Mouse (Mus musculus): ENCODE results near the gene Slc15a2. TPM values are rescaled to one million over a fixed set of nuclear protein-coding genes. Genes with fewer than 3 reads are reported as not detected.

Slc15a2 gene
- polyA plus RNA-seq, 1 experiment from 2014 or later: 1.8 TPM

GRCm38 (mm10) chr16:36775658-36776057 lies 9.1 kb downstream of the Slc15a2 start:
- WGBS: 82% methylated on average over 6 of the region's 6 CpGs
- H3K9me3 ChIP-seq (replicated peaks; ENCODE audit: control insufficient read depth, low read length): no peaks in the 10 kb centered on the region
- no peak for ATAC-seq (replicated peaks; ENCODE audit: extremely low read depth, insufficient read depth, low FRiP score)
- no peaks in the 10 kb centered on the region for H3K4me1 ChIP-seq (ENCODE audit: control insufficient read depth, insufficient read depth, low read length)
- H3K36me3 ChIP-seq (ENCODE audit: control insufficient read depth, insufficient read depth): no peaks in the 10 kb centered on the region
- H3K27ac ChIP-seq (ENCODE audit: low read length): no peak overlapping the region
- H3K9ac ChIP-seq (ENCODE audit: low read length): no peak overlapping the region
- no peaks in the 10 kb centered on the region for H3K27me3 ChIP-seq (ENCODE audit: control insufficient read depth, insufficient read depth, low read length)
- no peak overlapping the region for H3K4me3 ChIP-seq (ENCODE audit: low read length)
- no peak overlapping the region for H3K4me2 ChIP-seq (ENCODE audit: low read depth, low read length)

GRCm38 (mm10) chr16:36772996-36773395 lies 11.8 kb downstream of the Slc15a2 start:
- Histone ChIP-seq H3K9me3 (replicated peaks; ENCODE audit: control insufficient read depth, low read length) (no peaks in the 10 kb centered on the region), H3K9ac (ENCODE audit: low read length) (no peak overlapping the region), H3K4me1 (ENCODE audit: control insufficient read depth, insufficient read depth, low read length) (no peaks in the 10 kb centered on the region), H3K4me2 (ENCODE audit: low read depth, low read length) (no peak overlapping the region), H3K4me3 (ENCODE audit: low read length) (no peak overlapping the region), H3K36me3 (ENCODE audit: control insufficient read depth, insufficient read depth) (no peaks in the 10 kb centered on the region), H3K27me3 (ENCODE audit: control insufficient read depth, insufficient read depth, low read length) (no peaks in the 10 kb centered on the region), H3K27ac (ENCODE audit: low read length) (no peak overlapping the region)
- ATAC-seq (replicated peaks; ENCODE audit: extremely low read depth, insufficient read depth, low FRiP score): no peak
- WGBS: 86% methylated on average over 5 of the region's 5 CpGs

- H3K27ac ChIP-seq (ENCODE audit: low read length): no peak overlapping the region
- H3K4me1 ChIP-seq (ENCODE audit: control insufficient read depth, insufficient read depth, low read length): no peaks in the 10 kb centered on the region
- ATAC-seq (replicated peaks; ENCODE audit: extremely low read depth, insufficient read depth, low FRiP score): no peak
- H3K4me3 ChIP-seq (ENCODE audit: low read length): no peak overlapping the region
- H3K36me3 ChIP-seq (ENCODE audit: control insufficient read depth, insufficient read depth): no peaks in the 10 kb centered on the region
- 91% methylated on average over 3 of the region's 3 CpGs for WGBS
- no peaks in the 10 kb centered on the region for H3K9me3 ChIP-seq (replicated peaks; ENCODE audit: control insufficient read depth, low read length)
- H3K27me3 ChIP-seq (ENCODE audit: control insufficient read depth, insufficient read depth, low read length): no peaks in the 10 kb centered on the region
- no peak overlapping the region for H3K4me2 ChIP-seq (ENCODE audit: low read depth, low read length)
- H3K9ac ChIP-seq (ENCODE audit: low read length): no peak overlapping the region
Measured at GRCm38 (mm10) chr16:36771703-36772102, 13.1 kb downstream of the Slc15a2 start.

GRCm38 (mm10) chr16:36771244-36771643 lies 13.5 kb downstream of the Slc15a2 start:
- Histone ChIP-seq H3K9ac (ENCODE audit: low read length) (no peak overlapping the region), H3K4me3 (ENCODE audit: low read length) (no peak overlapping the region), H3K9me3 (replicated peaks; ENCODE audit: control insufficient read depth, low read length) (no peaks in the 10 kb centered on the region), H3K4me1 (ENCODE audit: control insufficient read depth, insufficient read depth, low read length) (no peaks in the 10 kb centered on the region), H3K36me3 (ENCODE audit: control insufficient read depth, insufficient read depth) (no peaks in the 10 kb centered on the region), H3K4me2 (ENCODE audit: low read depth, low read length) (no peak overlapping the region), H3K27me3 (ENCODE audit: control insufficient read depth, insufficient read depth, low read length) (no peaks in the 10 kb centered on the region), H3K27ac (ENCODE audit: low read length) (no peak overlapping the region)
- no peak for ATAC-seq (replicated peaks; ENCODE audit: extremely low read depth, insufficient read depth, low FRiP score)
- WGBS: 78% methylated on average over 2 of the region's 2 CpGs

- Histone ChIP-seq H3K36me3 (ENCODE audit: control insufficient read depth, insufficient read depth) (no peaks in the 10 kb centered on the region), H3K27ac (ENCODE audit: low read length) (no peak overlapping the region), H3K27me3 (ENCODE audit: control insufficient read depth, insufficient read depth, low read length) (no peaks in the 10 kb centered on the region), H3K9ac (ENCODE audit: low read length) (no peak overlapping the region), H3K4me2 (ENCODE audit: low read depth, low read length) (no peak overlapping the region), H3K4me1 (ENCODE audit: control insufficient read depth, insufficient read depth, low read length) (no peaks in the 10 kb centered on the region), H3K9me3 (replicated peaks; ENCODE audit: control insufficient read depth, low read length) (no peaks in the 10 kb centered on the region), H3K4me3 (ENCODE audit: low read length) (no peak overlapping the region)
- no peak for ATAC-seq (replicated peaks; ENCODE audit: extremely low read depth, insufficient read depth, low FRiP score)
- 65% methylated on average over 4 of the region's 4 CpGs for WGBS
Measured at GRCm38 (mm10) chr16:36770830-36771229, 13.9 kb downstream of the Slc15a2 start.

GRCm38 (mm10) chr16:36770191-36770771 lies 14.5 kb downstream of the Slc15a2 start:
- Histone ChIP-seq H3K9ac (ENCODE audit: low read length) (no peak overlapping the region), H3K9me3 (replicated peaks; ENCODE audit: control insufficient read depth, low read length) (no peaks in the 10 kb centered on the region), H3K4me2 (ENCODE audit: low read depth, low read length) (no peak overlapping the region), H3K36me3 (ENCODE audit: control insufficient read depth, insufficient read depth) (no peaks in the 10 kb centered on the region), H3K27me3 (ENCODE audit: control insufficient read depth, insufficient read depth, low read length) (no peaks in the 10 kb centered on the region), H3K4me1 (ENCODE audit: control insufficient read depth, insufficient read depth, low read length) (no peaks in the 10 kb centered on the region), H3K27ac (ENCODE audit: low read length) (no peak overlapping the region), H3K4me3 (ENCODE audit: low read length) (no peak overlapping the region)
- ATAC-seq (replicated peaks; ENCODE audit: extremely low read depth, insufficient read depth, low FRiP score): no peak
- 73% methylated on average over 8 of the region's 13 CpGs for WGBS

- Histone ChIP-seq H3K4me3 (ENCODE audit: low read length) (no peak overlapping the region), H3K9me3 (replicated peaks; ENCODE audit: control insufficient read depth, low read length) (no peaks in the 10 kb centered on the region), H3K36me3 (ENCODE audit: control insufficient read depth, insufficient read depth) (no peaks in the 10 kb centered on the region), H3K27ac (ENCODE audit: low read length) (no peak overlapping the region), H3K4me2 (ENCODE audit: low read depth, low read length) (no peak overlapping the region), H3K27me3 (ENCODE audit: control insufficient read depth, insufficient read depth, low read length) (no peaks in the 10 kb centered on the region), H3K9ac (ENCODE audit: low read length) (no peak overlapping the region), H3K4me1 (ENCODE audit: control insufficient read depth, insufficient read depth, low read length) (no peaks in the 10 kb centered on the region)
- WGBS: 78% methylated on average over 3 of the region's 3 CpGs
- no peak for ATAC-seq (replicated peaks; ENCODE audit: extremely low read depth, insufficient read depth, low FRiP score)
Measured at GRCm38 (mm10) chr16:36751979-36752378, 32.8 kb downstream of the Slc15a2 start.

GRCm38 (mm10) chr16:36747767-36748166 lies 37.0 kb downstream of the Slc15a2 start:
- no peaks in the 10 kb centered on the region for H3K9me3 ChIP-seq (replicated peaks; ENCODE audit: control insufficient read depth, low read length)
- no peaks in the 10 kb centered on the region for H3K36me3 ChIP-seq (ENCODE audit: control insufficient read depth, insufficient read depth)
- no peak overlapping the region for H3K4me2 ChIP-seq (ENCODE audit: low read depth, low read length)
- no peaks in the 10 kb centered on the region for H3K27me3 ChIP-seq (ENCODE audit: control insufficient read depth, insufficient read depth, low read length)
- no peaks in the 10 kb centered on the region for H3K4me1 ChIP-seq (ENCODE audit: control insufficient read depth, insufficient read depth, low read length)
- H3K4me3 ChIP-seq (ENCODE audit: low read length): no peak overlapping the region
- no peak overlapping the region for H3K9ac ChIP-seq (ENCODE audit: low read length)
- no peak overlapping the region for H3K27ac ChIP-seq (ENCODE audit: low read length)
- ATAC-seq (replicated peaks; ENCODE audit: extremely low read depth, insufficient read depth, low FRiP score): no peak
- WGBS: 48% methylated on average over 2 of the region's 2 CpGs

GRCm38 (mm10) chr16:36747068-36747467 lies 37.7 kb downstream of the Slc15a2 start:
- no peak overlapping the region for H3K4me3 ChIP-seq (ENCODE audit: low read length)
- H3K36me3 ChIP-seq (ENCODE audit: control insufficient read depth, insufficient read depth): no peaks in the 10 kb centered on the region
- 68% methylated on average over 4 of the region's 4 CpGs for WGBS

More at GRCm38 (mm10) chr16:36747068-36747467, 37.7 kb downstream of the Slc15a2 start:
- no peaks in the 10 kb centered on the region for H3K9me3 ChIP-seq (replicated peaks; ENCODE audit: control insufficient read depth, low read length)
- H3K4me2 ChIP-seq (ENCODE audit: low read depth, low read length): no peak overlapping the region
- ATAC-seq (replicated peaks; ENCODE audit: extremely low read depth, insufficient read depth, low FRiP score): no peak
- no peak overlapping the region for H3K27ac ChIP-seq (ENCODE audit: low read length)
- no peak overlapping the region for H3K9ac ChIP-seq (ENCODE audit: low read length)
- H3K27me3 ChIP-seq (ENCODE audit: control insufficient read depth, insufficient read depth, low read length): no peaks in the 10 kb centered on the region
- no peaks in the 10 kb centered on the region for H3K4me1 ChIP-seq (ENCODE audit: control insufficient read depth, insufficient read depth, low read length)
